Comparison of ENCODE assay signal across 34 mouse cellular contexts in the genomic region with DNA sequence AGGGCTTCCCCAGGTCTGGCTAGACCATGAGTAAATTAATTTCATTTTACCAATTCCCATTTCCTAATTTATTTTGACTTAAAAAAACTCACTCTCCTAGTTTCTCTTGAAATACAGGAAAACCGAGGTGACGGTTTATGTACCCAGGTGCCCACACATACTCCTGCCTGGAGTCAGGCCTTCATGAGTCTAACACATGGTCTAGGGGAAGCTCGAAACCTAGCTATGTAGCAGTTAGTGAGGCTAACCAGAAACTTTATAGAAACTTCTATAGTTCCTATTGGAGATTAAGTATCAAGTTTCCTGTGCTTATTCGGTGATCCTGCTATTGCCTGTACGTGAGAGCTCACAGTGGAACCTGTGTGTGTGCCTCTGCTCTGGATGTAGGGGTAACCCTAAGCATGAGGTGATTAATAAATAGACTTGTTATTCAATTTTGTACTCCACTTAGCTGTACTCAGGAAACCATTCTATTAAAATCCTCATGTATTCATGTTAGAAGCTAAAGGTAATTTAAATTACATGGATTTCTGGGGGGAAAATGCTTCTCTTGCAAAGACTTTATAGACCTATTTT. TPM values are rescaled to one million over a fixed set of nuclear protein-coding genes. Genes with fewer than 3 reads are reported as not detected.
"Had no signal": no experiment of that assay in that cellular context is flagged by ENCODE, and none has a peak within 500 bp of the region (broad histone marks: within the 10 kb centered on the region; RNA-seq: fewer than 3 reads in every experiment).

No protein-coding gene starts in this region.

- H3K27ac ChIP-seq: left cerebral cortex, adult 2 months; limb, embryonic 15.5 days; liver, embryonic 12.5 days; liver, embryonic 13.5 days; liver, embryonic 14.5 days; liver, embryonic 15.5 days; lung, embryonic 15.5 days; macrophage; midbrain, embryonic 10.5 days; midbrain, embryonic 12.5 days; midbrain, embryonic 13.5 days; midbrain, embryonic 15.5 days; neural tube, embryonic 12.5 days; neural tube, embryonic 13.5 days had no signal

- H3K4me1 ChIP-seq: liver, embryonic 12.5 days; liver, embryonic 13.5 days; liver, embryonic 15.5 days; lung, embryonic 15.5 days had no signal

- H3K9me3 ChIP-seq: limb, embryonic 15.5 days; liver, embryonic 12.5 days; liver, embryonic 13.5 days; liver, embryonic 15.5 days; lung, embryonic 15.5 days; megakaryocyte, embryonic 14.5 days; midbrain, embryonic 10.5 days; midbrain, embryonic 12.5 days; midbrain, embryonic 13.5 days; midbrain, embryonic 15.5 days; neural tube, embryonic 12.5 days; neural tube, embryonic 13.5 days had no signal

- H3K4me3 ChIP-seq: left cerebral cortex, adult 2 months; limb, embryonic 15.5 days; liver, embryonic 12.5 days; liver, embryonic 13.5 days; liver, embryonic 15.5 days; lung, embryonic 15.5 days; megakaryocyte, embryonic 14.5 days; midbrain, embryonic 10.5 days; midbrain, embryonic 12.5 days; midbrain, embryonic 13.5 days; midbrain, embryonic 15.5 days; myocyte; neural tube, embryonic 12.5 days; neural tube, embryonic 13.5 days had no signal

- ATAC-seq: liver, embryonic 12.5 days; liver, postnatal 0 days; lung, postnatal 0 days; midbrain, embryonic 13.5 days; midbrain, embryonic 15.5 days; midbrain, embryonic 16.5 days had no signal

- DNase-seq: left cerebral cortex, postnatal 4 days; liver; liver, embryonic 13.5 days; liver, postnatal 0 days; lung, adult 18-20 months; lung, adult 2 months; lung, embryonic 14.5 days; lung, postnatal 10 days; lung, postnatal 14 days; lung, postnatal 36 days; lung, postnatal 4 days; midbrain, embryonic 14.5 days had no signal

- H3K36me3 ChIP-seq: limb, embryonic 15.5 days; liver, embryonic 12.5 days; liver, embryonic 13.5 days; liver, embryonic 15.5 days; lung, embryonic 15.5 days; midbrain, embryonic 10.5 days; midbrain, embryonic 12.5 days; midbrain, embryonic 13.5 days; midbrain, embryonic 15.5 days; neural tube, embryonic 12.5 days; neural tube, embryonic 13.5 days had no signal

- H3K9ac ChIP-seq: limb, embryonic 15.5 days; liver, embryonic 12.5 days; liver, embryonic 13.5 days; liver, embryonic 14.5 days; liver, embryonic 15.5 days; liver, postnatal 0 days; lung, embryonic 14.5 days; lung, embryonic 15.5 days; midbrain, embryonic 12.5 days; midbrain, embryonic 13.5 days; midbrain, embryonic 15.5 days; neural tube, embryonic 12.5 days; neural tube, embryonic 13.5 days had no signal

- H3K4me2 ChIP-seq: limb, embryonic 15.5 days; liver, embryonic 11.5 days; liver, embryonic 12.5 days; liver, embryonic 13.5 days; liver, embryonic 15.5 days; lung, embryonic 14.5 days; lung, embryonic 15.5 days; midbrain, embryonic 11.5 days; midbrain, embryonic 12.5 days; midbrain, embryonic 13.5 days; midbrain, embryonic 15.5 days; neural tube, embryonic 12.5 days; neural tube, embryonic 13.5 days had no signal

RNA-seq across cellular contexts. Expression of a gene that starts 5.3 kb away (rescaled TPM):
- total RNA-seq: megakaryocyte, adult 5-6 weeks; megakaryocyte-erythroid progenitor cell, adult 5-6 weeks; monocyte, adult 5-6 weeks had no signal
- polyA plus RNA-seq: myocyte had no signal
